Mouse (Mus musculus): ENCODE measurements around the gene Gtpbp1.
A peak's percentile ranks its signal among the peaks of the same experiment; 100 is the strongest.

Gene Gtpbp1

GRCm38 (mm10) chr15:79727840-79728239, 37.2 kb downstream of the Gtpbp1 start:
- DNase-seq, result no peak

- no peak for DNase-seq
Measured at GRCm38 (mm10) chr15:79728311-79728710, 37.7 kb downstream of the Gtpbp1 start.

GRCm38 (mm10) chr15:79728731-79729388, 38.2 kb downstream of the Gtpbp1 start:
- no peak for DNase-seq

- no peak for DNase-seq
Measured at GRCm38 (mm10) chr15:79731554-79731953, 40.9 kb downstream of the Gtpbp1 start.

- DNase-seq, result no peak
Measured at GRCm38 (mm10) chr15:79733192-79733591, 42.5 kb downstream of the Gtpbp1 start.

- DNase-seq, result no peak
Measured at GRCm38 (mm10) chr15:79733640-79734039, 43.0 kb downstream of the Gtpbp1 start.

- no peak for DNase-seq
Measured at GRCm38 (mm10) chr15:79734311-79734710, 43.7 kb downstream of the Gtpbp1 start.

- no peak for DNase-seq
Measured at GRCm38 (mm10) chr15:79740739-79741138, 50.1 kb downstream of the Gtpbp1 start.

GRCm38 (mm10) chr15:79741173-79741858, 50.7 kb downstream of the Gtpbp1 start:
- no peak for DNase-seq

- peak; percentile 91 for DNase-seq
Measured at GRCm38 (mm10) chr15:79741921-79742705, 51.5 kb downstream of the Gtpbp1 start, which contains the start of gene Sun2. Gene Sun2 (minus strand): TSS chr15:79742536.

- no peak for DNase-seq
Measured at GRCm38 (mm10) chr15:79742706-79743023, 52.0 kb downstream of the Gtpbp1 start.

GRCm38 (mm10) chr15:79744001-79744400, 53.4 kb downstream of the Gtpbp1 start:
- DNase-seq, result no peak

- DNase-seq, result no peak
Measured at GRCm38 (mm10) chr15:79744742-79745141, 54.1 kb downstream of the Gtpbp1 start.

GRCm38 (mm10) chr15:79745312-79745711, 54.7 kb downstream of the Gtpbp1 start:
- no peak for DNase-seq

- DNase-seq, result no peak
Measured at GRCm38 (mm10) chr15:79745883-79746282, 55.2 kb downstream of the Gtpbp1 start.

GRCm38 (mm10) chr15:79747998-79748397, 57.4 kb downstream of the Gtpbp1 start:
- no peak for DNase-seq

- no peak for DNase-seq
Measured at GRCm38 (mm10) chr15:79749162-79749561, 58.5 kb downstream of the Gtpbp1 start.

- DNase-seq, result no peak
Measured at GRCm38 (mm10) chr15:79750266-79750665, 59.6 kb downstream of the Gtpbp1 start.

- DNase-seq, result no peak
Measured at GRCm38 (mm10) chr15:79751772-79752171, 61.1 kb downstream of the Gtpbp1 start.

- peak; percentile 81 for DNase-seq
Measured at GRCm38 (mm10) chr15:79752742-79753419, 62.2 kb downstream of the Gtpbp1 start.

GRCm38 (mm10) chr15:79753420-79753752, 62.7 kb downstream of the Gtpbp1 start:
- no peak for DNase-seq

GRCm38 (mm10) chr15:79753873-79754272, 63.2 kb downstream of the Gtpbp1 start:
- DNase-seq, result no peak

- no peak for DNase-seq
Measured at GRCm38 (mm10) chr15:79755176-79755575, 64.5 kb downstream of the Gtpbp1 start.
